Mouse (Mus musculus) G1E (cell line): ENCODE results near the gene Sun1.

Experiments used
- CTCF ChIP-seq: IDR thresholded peaks from 2 replicates; pipeline ENCODE4 v1.5.1; 2012; ENCODE audit warnings: low read depth, low read length, inconsistent platforms, mixed read lengths
- GATA1 ChIP-seq: IDR thresholded peaks from 2 replicates; pipeline ENCODE4 v1.6.1; 2012; ENCODE audit warnings: borderline replicate concordance, low read length, inconsistent platforms, mixed read lengths
- POLR2AphosphoS5 ChIP-seq: IDR thresholded peaks from 2 replicates; pipeline ENCODE4 v1.6.1; 2012; ENCODE audit warnings: low read depth, low read length, inconsistent platforms; ENCODE audit not compliant: insufficient replicate concordance
- TAL1 ChIP-seq: conservative IDR thresholded peaks from 2 replicates; pipeline ENCODE4 v1.6.1; 2012; ENCODE audit warnings: low read depth, low read length, inconsistent platforms, mixed read lengths

DNA sequence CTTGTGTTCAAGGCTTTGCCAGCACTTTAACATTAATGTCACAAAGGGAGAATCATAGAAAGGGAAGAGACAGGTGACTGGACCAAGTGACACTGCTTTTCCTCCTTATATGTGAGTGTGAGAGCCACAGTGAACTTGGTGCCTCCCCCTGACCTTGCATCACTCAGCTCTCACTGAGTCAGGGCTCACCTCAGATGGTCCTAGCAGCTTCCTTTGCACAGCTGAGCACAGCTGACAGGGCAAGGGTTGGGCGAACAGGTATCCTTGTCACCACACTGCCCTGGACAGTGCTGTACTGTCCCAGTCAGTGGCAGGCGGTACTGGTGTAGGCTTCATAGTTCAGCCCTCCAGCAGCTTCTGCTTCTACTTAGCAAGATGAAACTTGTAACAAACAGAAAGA is 27.2 kb downstream of the Sun1 start:
- no peak for TF ChIP-seq CTCF
- TF ChIP-seq GATA1 = no peak
- no peak for TF ChIP-seq TAL1
- no peak for TF ChIP-seq POLR2AphosphoS5
